In genomic region chr17:66692941-66693675, GRCm38 (mm10) we compare ENCODE assay signal across 13 mouse cellular contexts.
DNase-seq lines count a peak whose midpoint lies in the region; ATAC-seq and TF ChIP-seq lines count a peak whose summit lies in the region.
"Had no signal": no experiment of that assay in that cellular context is flagged by ENCODE, and none has a peak within 500 bp of the region (broad histone marks: within the 10 kb centered on the region; RNA-seq: fewer than 3 reads in every experiment).

No protein-coding gene starts in this region.

- DNase-seq in forebrain, embryonic 11.5 days (ENCODE audit: low spot score), result no peak
- DNase-seq in lung, postnatal 0 days (ENCODE audit: low spot score), result peak; percentile 52
- DNase-seq in lung, adult 18-20 months, result no peak
- peak; percentile 43 for DNase-seq in hindbrain, postnatal 0 days (ENCODE audit: low spot score)
- no peak for DNase-seq in left cerebral cortex, adult 2 months (ENCODE audit: extremely low spot score in 1 of 2, low spot score in 2 of 2)
- DNase-seq in layer of hippocampus, adult 2 months (ENCODE audit: low spot score in 2 of 2), result no peak
- DNase-seq: kidney, postnatal 10 days; layer of hippocampus, postnatal 36 days; thymus, adult 18-20 months had no signal

- TF ChIP-seq EP300 in lung, postnatal 0 days (IDR thresholded peaks at IDR 0.05), result no peak

- TF ChIP-seq CTCF in lung, postnatal 0 days (IDR thresholded peaks at IDR 0.05), result peak; percentile 35; the same call in 1 of the 2 replicates
- no peak for TF ChIP-seq CTCF in hindbrain, postnatal 0 days (IDR thresholded peaks at IDR 0.05; ENCODE audit: low read depth)
- no peak for TF ChIP-seq CTCF in left cerebral cortex, adult 2 months (IDR thresholded peaks at IDR 0.05)
- TF ChIP-seq CTCF in layer of hippocampus, adult 2 months (conservative IDR thresholded peaks at IDR 0.05), result no peak

- no peak overlapping the region for H3K9ac ChIP-seq in forebrain, embryonic 13.5 days
- H3K9ac ChIP-seq in forebrain, embryonic 11.5 days (ENCODE audit: low read length), result no peak overlapping the region
- H3K9ac ChIP-seq in lung, postnatal 0 days (replicated peaks; ENCODE audit: low read depth), result no peak overlapping the region
- no peak overlapping the region for H3K9ac ChIP-seq in hindbrain, postnatal 0 days (replicated peaks; ENCODE audit: low read length)
- 0 out of 2 replicates have a peak overlapping the region, but pooled peaks have one; percentile 1 for H3K9ac ChIP-seq in neural tube, embryonic 13.5 days

- intact Hi-C loops in left cerebral cortex, adult 2 months (cut with DNase I), result no loop called here

- H3K9me3 ChIP-seq in forebrain, embryonic 13.5 days (replicated peaks), result no peaks in the 10 kb centered on the region
- no peaks in the 10 kb centered on the region for H3K9me3 ChIP-seq in forebrain, embryonic 11.5 days (ENCODE audit: control insufficient read depth, low read length)
- no peaks in the 10 kb centered on the region for H3K9me3 ChIP-seq in lung, postnatal 0 days (ENCODE audit: low read length)
- no peaks in the 10 kb centered on the region for H3K9me3 ChIP-seq in hindbrain, postnatal 0 days (ENCODE audit: low read length)
- no peaks in the 10 kb centered on the region for H3K9me3 ChIP-seq in neural tube, embryonic 13.5 days

- no peaks in the 10 kb centered on the region for H3K36me3 ChIP-seq in forebrain, embryonic 13.5 days (ENCODE audit: poor library complexity, severe bottlenecking)
- no peaks in the 10 kb centered on the region for H3K36me3 ChIP-seq in forebrain, embryonic 11.5 days (ENCODE audit: control insufficient read depth, insufficient read depth, low read length)
- H3K36me3 ChIP-seq in lung, postnatal 0 days (ENCODE audit: insufficient read depth, low read length), result no peaks in the 10 kb centered on the region; the same call in 1 of the 2 replicates
- H3K36me3 ChIP-seq in hindbrain, postnatal 0 days (ENCODE audit: insufficient read depth, low read length), result peaks cover 11% of the 10 kb centered on the region; the same call in 1 of the 2 replicates
- H3K36me3 ChIP-seq in neural tube, embryonic 13.5 days, result no peaks in the 10 kb centered on the region
- H3K36me3 ChIP-seq: G1E had no signal

- H3K4me2 ChIP-seq in forebrain, embryonic 13.5 days, result peak overlapping the region; percentile 35
- H3K4me2 ChIP-seq in forebrain, embryonic 11.5 days (ENCODE audit: low read depth, low read length, severe bottlenecking), result no peak overlapping the region
- 0 out of 2 replicates have a peak overlapping the region, but pooled peaks have one; percentile 14 for H3K4me2 ChIP-seq in lung, postnatal 0 days (replicated peaks; ENCODE audit: low read depth, low read length)
- H3K4me2 ChIP-seq in hindbrain, postnatal 0 days (ENCODE audit: low read depth, low read length), result no peak overlapping the region
- peak overlapping the region; percentile 11; the same call in 1 of the 2 replicates for H3K4me2 ChIP-seq in neural tube, embryonic 13.5 days
- H3K4me2 ChIP-seq: heart, embryonic 11.5 days had no signal

- peak overlapping the region; percentile 45; the same call in 1 of the 2 replicates for H3K27ac ChIP-seq in forebrain, embryonic 13.5 days
- H3K27ac ChIP-seq in forebrain, embryonic 11.5 days (ENCODE audit: low read depth, low read length), result no peak overlapping the region; the same call in 1 of the 2 replicates
- H3K27ac ChIP-seq in lung, postnatal 0 days (ENCODE audit: low read length), result peak overlapping the region; percentile 72
- peak overlapping the region; percentile 41; the same call in 1 of the 2 replicates for H3K27ac ChIP-seq in hindbrain, postnatal 0 days
- peak overlapping the region; percentile 54 for H3K27ac ChIP-seq in neural tube, embryonic 13.5 days (replicated peaks)
- H3K27ac ChIP-seq in left cerebral cortex, adult 2 months, result no peak overlapping the region
- no peak overlapping the region for H3K27ac ChIP-seq in layer of hippocampus, adult 2 months

- no peak overlapping the region for H3K4me3 ChIP-seq in forebrain, embryonic 13.5 days
- H3K4me3 ChIP-seq in forebrain, embryonic 11.5 days (ENCODE audit: low read depth, low read length), result no peak overlapping the region
- H3K4me3 ChIP-seq in lung, postnatal 0 days (ENCODE audit: low read depth, low read length), result no peak overlapping the region
- no peak overlapping the region for H3K4me3 ChIP-seq in hindbrain, postnatal 0 days (ENCODE audit: low read length)
- H3K4me3 ChIP-seq in neural tube, embryonic 13.5 days, result no peak overlapping the region
- H3K4me3 ChIP-seq in left cerebral cortex, adult 2 months, result no peak overlapping the region
- no peak overlapping the region for H3K4me3 ChIP-seq in layer of hippocampus, adult 2 months

- no peaks in the 10 kb centered on the region for H3K27me3 ChIP-seq in forebrain, embryonic 13.5 days
- no peaks in the 10 kb centered on the region for H3K27me3 ChIP-seq in forebrain, embryonic 11.5 days (ENCODE audit: control insufficient read depth, insufficient read depth, low read length)
- H3K27me3 ChIP-seq in lung, postnatal 0 days (replicated peaks; ENCODE audit: insufficient read depth, low read length), result no peaks in the 10 kb centered on the region
- no peaks in the 10 kb centered on the region for H3K27me3 ChIP-seq in hindbrain, postnatal 0 days (ENCODE audit: insufficient read depth, low read length)
- no peaks in the 10 kb centered on the region for H3K27me3 ChIP-seq in neural tube, embryonic 13.5 days

- no peak for ATAC-seq in forebrain, embryonic 13.5 days
- no peak for ATAC-seq in forebrain, embryonic 11.5 days (replicated peaks; ENCODE audit: low FRiP score)
- ATAC-seq in lung, postnatal 0 days, result peak; percentile 40
- ATAC-seq in hindbrain, postnatal 0 days, result 0 out of 2 replicates have a peak, but pooled peaks have one; percentile 21
- no peak; the same call in 1 of the 2 replicates for ATAC-seq in neural tube, embryonic 13.5 days (ENCODE audit: low read depth)

- WGBS in forebrain, embryonic 13.5 days, result 89% methylated on average over 16 of the region's 16 CpGs
- 88% methylated on average over 16 of the region's 16 CpGs for WGBS in forebrain, embryonic 11.5 days
- WGBS in lung, postnatal 0 days, result 61% methylated on average over 16 of the region's 16 CpGs
- 63% methylated on average over 16 of the region's 16 CpGs for WGBS in hindbrain, postnatal 0 days
- WGBS in neural tube, embryonic 13.5 days, result 82% methylated on average over 16 of the region's 16 CpGs

- H3K4me1 ChIP-seq in forebrain, embryonic 13.5 days, result peaks cover 46% of the 10 kb centered on the region
- H3K4me1 ChIP-seq in forebrain, embryonic 11.5 days (replicated peaks; ENCODE audit: control insufficient read depth, insufficient read depth, low read length), result peaks cover 7% of the 10 kb centered on the region; the same call in 1 of the 2 replicates
- H3K4me1 ChIP-seq in lung, postnatal 0 days (ENCODE audit: insufficient read depth, low read depth, low read length), result peaks cover 3% of the 10 kb centered on the region; the same call in 1 of the 2 replicates
- H3K4me1 ChIP-seq in hindbrain, postnatal 0 days (ENCODE audit: insufficient read depth, low read length), result peaks cover 3% of the 10 kb centered on the region; the same call in 1 of the 2 replicates
- H3K4me1 ChIP-seq in neural tube, embryonic 13.5 days (replicated peaks), result peaks cover 40% of the 10 kb centered on the region

Comparison
In these comparisons a context has a peak if more than half of its experiments do, and no peak if none do; other contexts are left out.
1. H3K27ac ChIP-seq: peak in forebrain, embryonic 13.5 days (single experiment), lung, postnatal 0 days (single experiment), hindbrain, postnatal 0 days (single experiment) and neural tube, embryonic 13.5 days (single experiment); none in forebrain, embryonic 11.5 days (single experiment), left cerebral cortex, adult 2 months (single experiment) and layer of hippocampus, adult 2 months (single experiment).
2. H3K4me2 ChIP-seq: peak in forebrain, embryonic 13.5 days (single experiment), lung, postnatal 0 days (single experiment) and neural tube, embryonic 13.5 days (single experiment); none in forebrain, embryonic 11.5 days (single experiment) and hindbrain, postnatal 0 days (single experiment).
3. DNase-seq: peak in lung, postnatal 0 days (single experiment) and hindbrain, postnatal 0 days (single experiment); none in forebrain, embryonic 11.5 days (single experiment), lung, adult 18-20 months (0 of 2), left cerebral cortex, adult 2 months (0 of 2) and layer of hippocampus, adult 2 months (0 of 2).
4. ATAC-seq: peak in lung, postnatal 0 days (single experiment) and hindbrain, postnatal 0 days (single experiment); none in forebrain, embryonic 13.5 days (single experiment), forebrain, embryonic 11.5 days (single experiment) and neural tube, embryonic 13.5 days (single experiment).